Mouse (Mus musculus) kidney, adult 2 months (tissue): ENCODE results near the gene Dppa3. TPM values are rescaled to one million over a fixed set of nuclear protein-coding genes. Genes with fewer than 3 reads are reported as not detected.
A peak's percentile ranks its signal among the peaks of the same experiment; 100 is the strongest.

ENCODE experiments used
- DNase-seq: peaks from one replicate; pipeline ENCODE4 v3.0.0; 2021
- H3K27ac ChIP-seq: fragments of 200-500 bp; 2 replicates; pipeline ENCODE4 v1.5.1; 2012; ENCODE audit warnings: low read depth, low read length, control low read depth, inconsistent platforms; ENCODE audit not compliant: insufficient read depth
- H3K27me3 ChIP-seq: fragments of 200-500 bp; replicated peaks from 2 replicates; pipeline ENCODE4 v1.6.1; 2012; ENCODE audit warnings: mild to moderate bottlenecking, moderate library complexity, low read length, inconsistent platforms; ENCODE audit not compliant: control insufficient read depth, insufficient read depth
- H3K36me3 ChIP-seq: fragments of 200-500 bp; 2 replicates; pipeline ENCODE4 v1.6.1; 2012; ENCODE audit warnings: mild to moderate bottlenecking, moderate library complexity, low read length, inconsistent platforms; ENCODE audit not compliant: control insufficient read depth, insufficient read depth
- H3K4me1 ChIP-seq: fragments of 200-500 bp; 2 replicates; pipeline ENCODE4 v1.6.1; 2011; ENCODE audit warnings: low read length; ENCODE audit not compliant: control insufficient read depth, insufficient read depth
- H3K4me3 ChIP-seq: fragments of 200-500 bp; 2 replicates; pipeline ENCODE4 v1.5.1; 2011; ENCODE audit warnings: mild to moderate bottlenecking, low read depth, low read length, control low read depth; ENCODE audit not compliant: insufficient read depth
- CTCF ChIP-seq: fragments of 200-500 bp; conservative IDR thresholded peaks from 2 replicates; pipeline ENCODE4 v1.5.1; 2011; ENCODE audit warnings: low read depth, mild to moderate bottlenecking, control low read depth, low read length, moderate library complexity, mixed read lengths; ENCODE audit not compliant: insufficient read depth, insufficient read length
- POLR2A ChIP-seq: fragments of 200-500 bp; IDR thresholded peaks from one replicate; pipeline ENCODE4 v1.6.1; 2011; ENCODE audit warnings: low read depth, low read length, control low read depth
- WGBS: fragments of 180-500 bp; shearing (Covaris S2); methylation state at CpG from one replicate; pipeline ENCODE4 v1.1.7; 2018; 5-methylcytosine and 5-hydroxymethylcytosine counted together
- polyA plus RNA-seq: library from polyadenylated mRNA; depleted of rRNA; stranded (reverse); fragments of >200 nt; gene quantifications from 2 replicates; pipeline ENCODE4 v1.2.3, GENCODE M21; 2012; rRNA removed

Dppa3 gene
- polyA plus RNA-seq, 1 experiment = not detected

DNA sequence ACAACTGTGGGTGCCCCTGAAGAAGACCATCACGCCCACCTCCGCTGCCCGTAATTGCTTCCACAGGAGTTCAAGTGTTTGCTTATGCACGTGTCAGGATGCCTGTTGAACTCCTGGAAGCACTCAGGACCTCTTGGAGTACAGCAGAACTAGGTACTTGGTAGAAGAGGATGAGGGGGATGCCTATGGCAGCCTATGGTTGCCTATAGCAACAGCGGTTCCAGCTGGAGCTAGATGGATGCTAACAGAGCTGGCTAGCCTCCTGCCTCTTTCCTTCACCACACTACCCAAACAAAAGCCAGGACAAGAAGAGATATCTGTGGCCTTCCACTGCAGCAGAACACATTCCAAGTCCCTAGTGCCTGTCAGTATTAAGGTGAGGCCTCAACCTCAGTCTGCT lies 41.5 kb downstream of the Dppa3 start:
- TF ChIP-seq POLR2A = no peak
- no peak for TF ChIP-seq CTCF
- DNase-seq = no peak
- no peak overlapping the region for H3K4me3 ChIP-seq
- peaks cover 4% of the 10 kb centered on the region for H3K4me1 ChIP-seq
- H3K27me3 ChIP-seq = no peaks in the 10 kb centered on the region
- WGBS = 81% methylated on average over 5 of the region's 5 CpGs
- H3K27ac ChIP-seq = no peak overlapping the region
- no peaks in the 10 kb centered on the region for H3K36me3 ChIP-seq

DNA sequence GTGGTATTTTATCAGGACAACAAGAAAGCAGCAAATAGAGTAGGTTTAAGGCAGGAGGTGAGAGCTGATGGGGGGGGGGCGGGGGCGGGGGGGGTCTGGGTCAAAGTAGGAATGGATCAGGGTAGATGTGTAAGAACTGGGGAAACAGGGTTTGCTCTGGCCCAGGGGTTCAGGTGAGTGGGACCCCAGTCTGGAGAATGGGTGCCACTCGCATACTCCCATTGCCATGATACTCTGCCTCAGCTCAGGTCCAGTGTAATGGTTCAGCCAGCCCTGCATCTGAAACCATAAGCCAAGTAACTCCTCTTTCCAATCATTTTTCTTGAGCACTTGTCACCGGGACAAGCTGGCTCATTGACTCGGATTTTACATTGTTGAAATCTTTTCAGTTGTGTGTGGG lies 42.6 kb downstream of the Dppa3 start:
- no peaks in the 10 kb centered on the region for H3K4me1 ChIP-seq
- WGBS = 86% methylated on average over 5 of the region's 5 CpGs
- H3K27me3 ChIP-seq = no peaks in the 10 kb centered on the region
- TF ChIP-seq CTCF = no peak
- TF ChIP-seq POLR2A = no peak
- H3K36me3 ChIP-seq = no peaks in the 10 kb centered on the region
- no peak overlapping the region for H3K4me3 ChIP-seq
- no peak for DNase-seq
- H3K27ac ChIP-seq = no peak overlapping the region

DNA sequence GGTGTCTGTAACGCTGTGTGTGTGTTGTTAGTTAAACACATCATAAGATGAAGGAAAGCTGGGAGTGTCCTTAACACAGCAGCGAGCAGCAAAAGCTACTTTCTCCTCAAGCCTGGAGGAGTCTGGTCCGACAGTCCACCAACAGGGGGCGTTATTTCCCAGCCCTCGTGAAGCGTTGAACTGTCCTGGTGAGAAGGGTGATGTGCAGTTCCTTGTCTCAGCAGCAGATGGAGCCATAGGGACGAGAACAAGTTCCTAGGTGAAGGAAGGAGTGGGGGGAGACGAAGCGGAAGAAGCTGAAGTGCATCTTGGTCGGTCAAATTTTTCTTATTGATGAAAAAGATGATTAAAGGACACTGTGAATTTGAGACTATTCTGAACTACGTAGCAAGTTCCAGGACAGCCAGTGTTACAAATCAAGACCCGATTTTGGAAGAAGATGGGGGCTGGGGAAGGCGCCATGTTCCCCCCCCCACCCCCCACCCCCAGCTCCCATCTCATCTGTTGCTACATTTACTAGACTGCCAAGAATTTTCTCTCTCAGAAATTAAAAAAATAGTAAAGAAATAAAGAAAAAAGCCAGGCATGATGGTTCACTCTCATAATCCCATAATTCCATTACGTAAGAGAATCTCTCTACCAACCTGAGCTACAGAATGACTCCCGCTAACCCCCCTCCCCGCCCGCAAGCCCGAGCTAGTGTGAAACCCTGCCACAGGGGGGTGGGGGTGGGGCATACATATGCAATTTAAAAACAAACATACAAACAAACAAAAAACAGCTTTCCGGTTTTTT lies 43.4 kb downstream of the Dppa3 start:
- Histone ChIP-seq H3K36me3 (no peaks in the 10 kb centered on the region), H3K4me3 (no peak overlapping the region), H3K4me1 (no peaks in the 10 kb centered on the region), H3K27ac (no peak overlapping the region), H3K27me3 (no peaks in the 10 kb centered on the region)
- TF ChIP-seq CTCF (peak; percentile 100; the same call in 1 of the 2 replicates), POLR2A (no peak)
- WGBS = 9% methylated on average over 19 of the region's 19 CpGs
- DNase-seq = peak; percentile 95

DNA sequence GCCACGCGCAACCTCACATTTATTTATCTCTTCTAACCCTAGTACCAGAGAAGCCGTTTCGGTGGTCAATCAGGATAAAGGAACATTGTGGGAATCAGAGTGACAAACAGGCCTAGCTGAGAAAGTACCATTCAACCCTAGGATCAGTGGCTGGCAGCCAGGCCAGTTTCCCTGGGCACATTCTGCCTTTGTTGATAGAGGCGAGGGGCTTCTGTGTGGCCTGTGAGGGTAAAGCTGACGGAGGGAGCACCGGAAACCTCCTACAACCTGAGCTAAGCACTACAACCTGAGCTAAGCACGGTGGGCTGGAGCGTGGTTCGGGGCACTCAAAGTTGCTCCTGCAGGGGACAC lies 44.0 kb downstream of the Dppa3 start:
- Histone ChIP-seq H3K27me3 (no peaks in the 10 kb centered on the region), H3K4me3 (no peak overlapping the region), H3K27ac (no peak overlapping the region), H3K4me1 (no peaks in the 10 kb centered on the region), H3K36me3 (no peaks in the 10 kb centered on the region)
- DNase-seq = no peak
- 47% methylated on average over 10 of the region's 10 CpGs for WGBS
- no peak for TF ChIP-seq CTCF

DNA sequence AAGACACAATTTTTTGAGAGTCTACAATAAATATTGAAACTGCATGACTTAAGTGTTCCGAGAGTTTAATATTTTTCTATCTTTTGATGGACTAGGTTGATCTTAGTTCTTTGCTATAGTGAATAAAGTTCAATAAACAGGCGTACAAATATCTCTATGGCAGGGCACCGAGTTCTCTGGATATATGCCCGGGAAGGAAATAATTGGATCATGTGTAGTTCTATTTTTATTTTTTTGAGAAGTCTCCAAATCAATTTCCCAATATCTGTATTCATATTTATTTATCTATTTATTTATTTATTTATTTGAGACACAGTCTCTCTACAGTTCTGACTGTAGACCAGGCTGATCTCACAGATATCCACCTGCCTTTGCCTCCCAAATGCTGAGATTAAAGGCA lies 44.6 kb downstream of the Dppa3 start:
- Histone ChIP-seq H3K4me3 (no peak overlapping the region), H3K27ac (no peak overlapping the region), H3K27me3 (no peaks in the 10 kb centered on the region), H3K36me3 (no peaks in the 10 kb centered on the region), H3K4me1 (no peaks in the 10 kb centered on the region)
- no peak for DNase-seq
- WGBS = 95% methylated on average over 4 of the region's 4 CpGs
- TF ChIP-seq POLR2A (no peak), CTCF (no peak)

DNA sequence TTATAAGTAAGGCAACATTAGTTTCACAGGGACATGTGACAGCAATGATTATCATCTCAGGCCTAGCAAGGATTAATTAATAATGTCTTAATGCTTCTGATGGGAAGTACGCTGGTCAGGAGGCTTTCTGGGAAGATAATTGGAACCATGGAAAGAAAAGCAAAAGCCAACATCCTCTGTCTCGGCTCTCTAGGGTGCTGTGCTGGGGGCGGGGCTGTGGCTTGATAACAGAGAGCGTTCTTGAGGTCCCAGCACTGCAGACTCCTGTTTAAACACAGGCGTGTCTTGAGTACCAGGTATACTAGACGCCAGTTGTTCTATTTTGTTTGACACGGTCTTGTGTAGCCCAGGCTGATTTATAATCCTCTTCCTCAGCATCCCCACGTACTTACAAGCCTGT lies 46.5 kb downstream of the Dppa3 start:
- Histone ChIP-seq H3K27ac (no peak overlapping the region), H3K4me1 (no peaks in the 10 kb centered on the region), H3K4me3 (no peak overlapping the region), H3K36me3 (no peaks in the 10 kb centered on the region), H3K27me3 (no peaks in the 10 kb centered on the region)
- DNase-seq = no peak
- no peak for TF ChIP-seq CTCF
- TF ChIP-seq POLR2A = no peak
- 57% methylated on average over 8 of the region's 8 CpGs for WGBS

Other genes with a start within 250 kb of the Dppa3 start
- gene Rimklb, start 127.6 kb upstream of the Dppa3 start, polyA plus RNA-seq = 0.15 and 0.27 TPM in 2 replicates
- gene Mfap5, start 120.6 kb upstream of the Dppa3 start, polyA plus RNA-seq = 16.8 and 20.5 TPM in 2 replicates
- not detected in 2 replicates for gene Aicda, start 72.6 kb upstream of the Dppa3 start, polyA plus RNA-seq
- gene Apobec1, start 24.0 kb upstream of the Dppa3 start, polyA plus RNA-seq = 11.3 and 15.2 TPM in 2 replicates
- gene Gdf3, start 16.3 kb upstream of the Dppa3 start, polyA plus RNA-seq = not detected in 2 replicates
- 0.06 TPM in 1 of 2 replicates, not detected in the other for gene Nanog, start 81.1 kb downstream of the Dppa3 start, polyA plus RNA-seq
- gene Slc2a3, start 175.2 kb downstream of the Dppa3 start, polyA plus RNA-seq = 1.3 and 2.7 TPM in 2 replicates
- gene Foxj2, start 193.5 kb downstream of the Dppa3 start, polyA plus RNA-seq = 9.7 and 12.7 TPM in 2 replicates
- gene C3ar1, start 229.8 kb downstream of the Dppa3 start, polyA plus RNA-seq = 1.6 and 2.1 TPM in 2 replicates
- gene Necap1, start 248.1 kb downstream of the Dppa3 start, polyA plus RNA-seq = 20.5 and 25.0 TPM in 2 replicates